Mouse (Mus musculus) right cerebral cortex, postnatal 4 days (tissue): Measurements from ENCODE around the gene Iffo2.

Experiments
- DNase-seq: peaks from one replicate; pipeline ENCODE4 v3.0.0-alpha.2; 2022

Iffo2 gene

GRCm38 (mm10) chr4:139535127-139535695 is 4.9 kb downstream of the Iffo2 start:
- DNase-seq = no peak

GRCm38 (mm10) chr4:139535719-139536118 is 5.4 kb downstream of the Iffo2 start:
- DNase-seq = no peak

GRCm38 (mm10) chr4:139536706-139537105 is 6.4 kb downstream of the Iffo2 start:
- peak; percentile 6 for DNase-seq

GRCm38 (mm10) chr4:139540784-139541183 is 10.4 kb downstream of the Iffo2 start:
- DNase-seq = no peak

- DNase-seq = no peak
These were observed 15.4 kb downstream of the Iffo2 start for GRCm38 (mm10) chr4:139545791-139546190.

DNA sequence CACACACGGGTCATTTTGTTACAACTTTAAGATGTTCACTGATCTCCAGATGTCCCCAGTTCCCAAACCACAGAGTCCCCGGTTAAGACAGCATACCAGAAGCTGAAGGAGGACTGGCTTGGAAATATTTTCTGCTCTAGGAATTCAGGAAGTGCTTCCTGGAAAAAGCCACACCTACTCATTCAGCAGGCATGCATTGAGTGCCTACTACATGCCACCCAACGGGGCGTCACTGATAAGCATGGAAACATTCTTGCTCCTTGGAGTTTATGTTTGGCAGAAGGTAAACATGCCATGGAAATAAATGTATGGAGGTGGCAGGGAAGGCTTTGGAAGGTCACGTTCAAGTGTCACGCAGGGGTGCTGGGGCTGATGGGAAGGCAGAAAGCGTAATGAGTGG is 19.1 kb downstream of the Iffo2 start:
- DNase-seq = no peak

GRCm38 (mm10) chr4:139555235-139555634 is 24.9 kb downstream of the Iffo2 start:
- no peak for DNase-seq

DNA sequence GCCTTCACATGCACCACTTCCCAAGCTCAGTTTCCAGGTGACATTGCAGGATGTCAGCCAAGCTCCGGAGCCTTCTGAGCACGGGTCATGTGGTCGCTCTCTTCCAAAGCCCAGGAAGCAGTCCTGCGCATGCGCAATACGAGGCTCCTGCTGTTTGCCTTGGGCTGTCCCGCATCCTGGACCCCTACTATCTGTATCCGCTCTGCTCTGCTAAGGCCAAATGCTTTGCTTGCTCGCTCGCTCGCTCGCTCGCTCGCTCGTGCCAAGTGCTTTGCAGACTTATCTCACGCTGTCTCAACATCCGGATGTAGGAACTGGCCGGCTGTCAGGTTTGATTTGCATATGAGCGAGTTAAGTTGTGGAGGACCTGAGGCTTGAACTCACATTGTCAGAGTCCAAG is 25.6 kb downstream of the Iffo2 start:
- DNase-seq = no peak

- DNase-seq = no peak
These were observed 38.0 kb downstream of the Iffo2 start for GRCm38 (mm10) chr4:139568361-139568760.

- peak; percentile 25 for DNase-seq
These were observed 40.4 kb downstream of the Iffo2 start for GRCm38 (mm10) chr4:139570756-139571155.

DNA sequence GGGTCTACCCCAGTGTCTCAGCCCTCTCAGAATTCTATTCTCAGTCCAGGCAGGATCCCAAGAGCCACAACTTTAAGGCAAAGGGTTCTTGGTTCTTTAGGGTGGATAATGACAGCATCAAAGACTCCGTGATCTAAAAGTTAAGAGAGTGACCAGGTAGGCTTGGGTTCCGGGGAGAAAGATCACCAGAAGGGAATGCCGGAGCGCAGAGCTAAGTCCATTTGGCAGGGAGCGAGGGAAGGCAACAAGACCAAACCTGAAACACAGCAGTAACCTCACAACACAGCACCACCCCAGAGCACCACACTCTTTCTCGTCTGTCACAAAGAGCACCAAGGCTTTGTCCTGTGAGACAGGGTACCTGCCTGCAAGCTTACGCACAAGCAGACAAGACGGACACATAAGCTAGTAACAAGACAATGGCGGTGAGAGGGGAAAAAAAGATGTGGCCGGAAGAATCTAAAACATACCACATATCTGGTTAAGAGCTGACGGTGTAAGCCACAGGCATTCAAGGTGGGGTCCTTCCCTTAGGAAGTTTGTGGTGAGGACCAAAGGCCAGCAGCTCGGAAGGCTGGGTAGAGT is 42.7 kb downstream of the Iffo2 start:
- no peak for DNase-seq

DNA sequence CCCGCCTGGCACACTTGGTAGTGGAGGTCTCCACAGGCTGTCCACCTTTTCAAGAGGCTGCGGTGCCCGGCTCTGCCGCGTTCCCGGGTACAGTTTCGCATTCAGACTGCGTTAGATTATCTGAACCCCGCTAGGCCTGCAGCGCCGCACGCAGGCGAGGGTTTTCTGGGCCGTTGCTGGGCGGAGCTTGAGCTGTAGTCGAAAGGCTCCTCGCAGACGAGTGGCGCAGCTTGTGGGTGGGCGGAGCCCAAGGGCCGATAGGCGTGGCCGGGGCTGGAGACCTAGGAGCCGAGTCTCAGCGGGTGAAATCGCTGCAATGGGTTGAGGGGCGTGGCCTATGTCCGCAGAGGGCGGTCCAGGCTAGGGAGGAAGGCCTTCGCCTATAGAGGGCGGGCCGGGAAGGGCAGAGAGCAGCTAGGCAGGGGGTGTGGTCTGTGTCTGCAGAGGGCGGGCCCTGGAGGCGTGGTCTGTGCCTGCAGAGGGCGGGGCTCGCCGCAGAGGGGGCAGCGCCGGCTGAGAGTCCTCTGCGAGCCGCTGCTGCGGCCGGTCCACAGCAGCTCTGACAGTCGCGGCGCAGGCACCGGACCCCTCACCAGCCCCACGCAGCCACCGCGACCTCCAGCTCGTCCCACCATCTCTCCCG is 43.9 kb downstream of the Iffo2 start:
- peak; percentile 94 for DNase-seq

GRCm38 (mm10) chr4:139574799-139575672 is 44.7 kb downstream of the Iffo2 start:
- DNase-seq = peak; percentile 47

DNA sequence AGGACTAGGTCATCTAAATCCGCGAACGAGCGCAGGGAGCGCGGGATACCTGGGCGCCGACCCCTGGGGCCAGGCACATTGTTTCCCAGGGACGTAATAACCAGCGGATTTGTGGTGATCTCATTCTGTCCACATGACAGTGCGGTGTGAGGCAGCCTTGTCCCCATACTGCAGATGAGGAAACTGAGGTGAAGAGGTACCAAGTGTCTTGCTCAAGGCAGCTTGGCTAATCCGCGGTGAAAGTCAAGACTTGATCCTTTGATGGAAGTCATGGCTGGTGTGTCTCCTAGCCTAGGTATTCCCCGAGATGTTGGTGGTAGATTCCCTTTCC is 45.3 kb downstream of the Iffo2 start:
- DNase-seq = no peak

GRCm38 (mm10) chr4:139576251-139576880 is 46.0 kb downstream of the Iffo2 start:
- DNase-seq = no peak

GRCm38 (mm10) chr4:139577006-139577405 is 46.7 kb downstream of the Iffo2 start:
- DNase-seq = no peak

GRCm38 (mm10) chr4:139578389-139578788 is 48.0 kb downstream of the Iffo2 start:
- DNase-seq = no peak

- DNase-seq = no peak
These were observed 48.7 kb downstream of the Iffo2 start for GRCm38 (mm10) chr4:139579003-139579402.

DNA sequence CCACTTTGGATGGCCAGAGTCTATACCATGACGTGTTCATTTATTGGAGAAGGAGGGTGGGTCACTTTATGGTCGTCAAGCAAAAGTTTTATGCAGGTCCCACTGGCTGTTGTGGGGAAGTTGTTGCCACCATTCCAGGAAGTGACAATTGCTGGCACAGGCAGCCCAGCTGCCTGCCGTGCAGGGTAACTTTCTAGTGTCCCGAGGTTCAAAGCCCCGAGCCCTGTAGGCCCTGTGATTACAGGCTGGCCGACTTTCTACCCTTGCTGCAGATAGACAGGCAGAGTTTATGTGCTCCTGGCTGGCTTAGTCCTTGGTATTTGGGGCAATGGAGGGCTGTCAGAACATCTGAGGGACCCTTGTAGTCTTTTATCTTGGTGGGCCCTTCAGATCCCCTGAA is 49.1 kb downstream of the Iffo2 start:
- no peak for DNase-seq

DNA sequence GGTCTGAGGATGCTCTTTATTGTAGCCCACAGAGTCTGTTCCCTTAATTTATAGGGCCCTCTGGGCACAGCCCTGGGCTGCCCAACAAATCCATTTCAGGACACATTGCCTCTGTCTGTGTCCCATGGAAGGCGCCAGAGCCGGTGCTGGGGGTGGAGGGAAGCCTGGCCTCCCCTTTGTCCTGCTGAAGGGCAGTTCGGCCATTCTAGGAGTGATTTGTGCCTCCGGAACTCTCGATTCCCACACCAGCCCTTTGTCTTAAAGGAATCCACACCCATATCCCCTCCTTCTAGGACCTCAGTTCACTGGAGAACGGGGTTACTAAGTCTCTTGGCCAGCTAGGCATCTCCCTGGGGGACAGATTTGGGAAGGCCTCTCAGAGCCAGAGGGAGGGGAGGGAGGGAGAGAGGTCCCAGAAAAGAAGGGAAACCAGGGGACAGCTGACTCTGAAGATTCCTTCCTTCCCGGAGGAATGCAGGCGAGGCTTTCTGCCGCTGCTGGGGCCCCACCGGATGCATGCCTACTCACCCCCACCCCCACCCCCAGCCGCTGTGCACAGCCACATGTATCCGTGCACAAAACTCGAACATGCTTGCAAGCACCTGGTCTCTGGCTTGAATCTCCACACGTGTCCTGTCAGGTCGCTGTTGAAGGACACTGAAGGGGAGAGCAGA is 50.5 kb downstream of the Iffo2 start:
- DNase-seq = no peak

DNA sequence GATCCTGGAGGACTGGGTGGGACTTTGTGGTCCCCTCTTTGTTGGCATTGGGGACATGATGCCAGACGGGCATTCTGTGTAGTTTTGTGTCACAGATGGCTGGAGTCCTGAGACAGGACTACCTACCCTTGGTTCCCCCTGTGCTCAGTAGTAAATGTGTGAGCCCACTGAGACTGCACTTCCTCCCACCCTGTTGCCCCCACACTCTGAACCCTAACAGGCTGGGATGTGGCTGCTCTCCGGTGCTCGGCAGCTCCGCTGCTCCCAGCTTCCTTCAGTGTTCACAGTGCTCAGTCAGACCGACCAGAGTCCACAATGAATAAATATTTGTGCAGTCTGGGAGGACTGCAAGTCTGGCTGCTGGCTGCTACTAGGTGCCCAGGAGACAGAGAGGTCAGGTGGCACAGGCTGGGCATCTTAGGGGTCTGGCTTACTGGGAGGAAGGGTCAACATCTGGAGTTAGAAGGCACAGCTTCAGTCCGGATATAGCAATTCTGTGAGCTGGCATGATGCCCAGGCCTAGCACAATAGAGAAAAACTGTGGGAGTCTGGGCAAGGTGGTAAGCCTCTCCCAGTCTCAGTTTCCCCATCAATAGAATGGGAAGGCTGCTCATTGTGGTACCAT is 51.2 kb downstream of the Iffo2 start:
- no peak for DNase-seq

- no peak for DNase-seq
These were observed 52.0 kb downstream of the Iffo2 start for GRCm38 (mm10) chr4:139582346-139582745.
